ENCODE assay signal across 18 mouse cellular contexts in the genomic region with DNA sequence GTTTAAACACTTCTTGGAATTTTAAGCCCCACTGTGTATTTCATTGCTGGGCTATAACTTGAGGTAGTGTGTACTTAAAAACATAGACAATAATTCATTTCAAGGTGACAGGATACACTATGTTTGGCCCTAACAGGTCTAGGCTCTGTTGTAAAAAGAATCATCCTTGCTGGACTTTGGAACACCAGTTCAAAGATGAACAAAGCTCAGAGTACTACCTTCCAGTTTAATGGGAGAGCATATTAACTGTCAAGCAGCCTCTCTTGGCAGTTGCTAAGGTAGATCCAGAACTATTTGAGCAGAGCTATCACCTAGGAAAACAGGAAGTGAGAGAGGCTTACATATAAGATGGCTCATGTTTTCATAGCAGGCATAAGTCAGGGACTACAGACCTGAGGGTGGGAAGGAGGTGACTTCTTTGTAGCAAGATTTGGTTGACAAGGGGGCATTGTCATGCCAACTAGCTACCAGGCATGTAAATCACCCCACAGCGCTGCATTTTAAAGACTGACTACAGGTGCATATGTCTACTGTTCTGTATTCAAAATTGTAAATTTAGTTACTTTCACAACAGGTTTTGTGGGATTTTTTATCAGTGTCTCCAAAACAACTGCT.
DNase-seq lines count a peak whose midpoint lies in the region; ATAC-seq and TF ChIP-seq lines count a peak whose summit lies in the region.
"Had no signal": no experiment of that assay in that cellular context is flagged by ENCODE, and none has a peak within 500 bp of the region (broad histone marks: within the 10 kb centered on the region; RNA-seq: fewer than 3 reads in every experiment).

No protein-coding gene starts in this region.

- no peak for TF ChIP-seq CTCF in layer of hippocampus, adult 2 months (conservative IDR thresholded peaks at IDR 0.05)

- no peak overlapping the region for H3K4me3 ChIP-seq in layer of hippocampus, adult 2 months
- H3K4me3 ChIP-seq in ES-E14 (ENCODE audit: insufficient read depth in 1 of 2, low read depth in 1 of 2, low read length in 2 of 2, poor library complexity in 1 of 2, severe bottlenecking in 1 of 2) = no peak overlapping the region
- H3K4me3 ChIP-seq: embryonic facial prominence, embryonic 10.5 days; forebrain, embryonic 13.5 days; heart, embryonic 13.5 days had no signal

- H3K4me1 ChIP-seq in ES-E14 (ENCODE audit: control insufficient read depth in 2 of 2, insufficient read depth in 2 of 2, low read length in 2 of 2, poor library complexity in 1 of 2) = no peaks in the 10 kb centered on the region
- H3K4me1 ChIP-seq: embryonic facial prominence, embryonic 10.5 days; forebrain, embryonic 13.5 days; heart, embryonic 13.5 days had no signal

- H3K9ac ChIP-seq in ES-E14 (ENCODE audit: insufficient read depth, low read depth, low read length, poor library complexity, severe bottlenecking) = no peak overlapping the region
- H3K9ac ChIP-seq: forebrain, embryonic 13.5 days; forebrain, postnatal 0 days; heart, embryonic 13.5 days had no signal

- peak; percentile 4 to 69 for DNase-seq in kidney, adult 8-10 months
- no peak for DNase-seq in kidney, postnatal 25 days
- no peak for DNase-seq in layer of hippocampus, adult 2 months (ENCODE audit: low spot score in 2 of 2)
- DNase-seq in layer of hippocampus, adult 11-12 months (ENCODE audit: low spot score) = no peak
- DNase-seq in ES-CJ7 (ENCODE audit: low read depth, low spot score) = peak; percentile 44
- DNase-seq in ES-E14 (ENCODE audit: low read depth, low spot score) = peak; percentile 7
- no peak for DNase-seq in yolk sac, embryonic 10.5 days (ENCODE audit: low spot score)
- DNase-seq: adrenal gland, adult 8-10 months; adrenal gland, postnatal 36 days; cerebellum, adult 2 months; cerebellum, postnatal 10 days; gastrocnemius, postnatal 25 days; heart, postnatal 36 days had no signal

- ATAC-seq in inflammation-experienced regulatory T-cells, adult 6 months = no peak

- H3K27ac ChIP-seq in layer of hippocampus, adult 2 months = peak overlapping the region; percentile 75; the same call in 1 of the 2 replicates
- no peak overlapping the region for H3K27ac ChIP-seq in ES-E14 (ENCODE audit: insufficient read depth, low read depth, low read length, poor library complexity, severe bottlenecking)
- H3K27ac ChIP-seq: embryonic facial prominence, embryonic 10.5 days; forebrain, embryonic 13.5 days; heart, embryonic 13.5 days had no signal

- no peaks in the 10 kb centered on the region for H3K9me3 ChIP-seq in ES-E14 (ENCODE audit: control insufficient read depth, insufficient read depth, low read depth, low read length)
- H3K9me3 ChIP-seq: embryonic facial prominence, embryonic 10.5 days had no signal

- in situ Hi-C loops in ES-E14 (cut with MboI; ENCODE audit: low sequenced_read_pairs in 2 of 2, unreplicated experiment in 2 of 2) = no loop called here

- no peaks in the 10 kb centered on the region for H3K36me3 ChIP-seq in ES-E14 (ENCODE audit: control insufficient read depth, insufficient read depth, low read length, poor library complexity, severe bottlenecking)
- H3K36me3 ChIP-seq: embryonic facial prominence, embryonic 10.5 days had no signal

TF ChIP-seq in ES-E14, 5 proteins besides CTCF, POLR2A, EP300 and RAD21:
- TF ChIP-seq CHD2 (IDR thresholded peaks at IDR 0.05; ENCODE audit: low read depth, low read length) = no peak
- TF ChIP-seq MAFK (IDR thresholded peaks at IDR 0.05; ENCODE audit: insufficient read depth, low read depth, low read length) = no peak
- TF ChIP-seq ZNF384 (IDR thresholded peaks at IDR 0.05; ENCODE audit: low read depth, low read length) = no peak
- no peak for TF ChIP-seq HCFC1 (IDR thresholded peaks at IDR 0.05; ENCODE audit: borderline replicate concordance, insufficient read depth, low read length)
- TF ChIP-seq ZC3H11A (IDR thresholded peaks at IDR 0.05; ENCODE audit: borderline replicate concordance, low read depth, low read length) = no peak
TF ChIP-seq in ES-E14: peak in this region for 0.

Comparison
In these comparisons a context has a peak if more than half of its experiments do, and no peak if none do; other contexts are left out.
1. DNase-seq: peak in kidney, adult 8-10 months (2 of 2), ES-CJ7 (single experiment) and ES-E14 (single experiment); none in kidney, postnatal 25 days (0 of 2), layer of hippocampus, adult 2 months (0 of 2), layer of hippocampus, adult 11-12 months (single experiment) and yolk sac, embryonic 10.5 days (single experiment).